Mouse (Mus musculus): ENCODE measurements around the gene Casq2.

- TF ChIP-seq ZC3H11A (IDR thresholded peaks at IDR 0.05; ENCODE audit: borderline replicate concordance, low read depth, low read length) (no peak), HCFC1 (IDR thresholded peaks at IDR 0.05; ENCODE audit: borderline replicate concordance, insufficient read depth, low read length) (no peak), MAFK (IDR thresholded peaks at IDR 0.05; ENCODE audit: insufficient read depth, low read depth, low read length) (no peak), ZNF384 (IDR thresholded peaks at IDR 0.05; ENCODE audit: low read depth, low read length) (no peak)
These were observed 80.0 kb downstream of the Casq2 start for GRCm38 (mm10) chr3:102166287-102166620.
